Mouse (Mus musculus) adrenal gland, postnatal 25 days (tissue): ENCODE data around the gene 4930402F06Rik. TPM values are rescaled to one million over a fixed set of nuclear protein-coding genes. Genes with fewer than 3 reads are reported as not detected.

Experiments used
- DNase-seq: peaks from one replicate; pipeline ENCODE4 v3.0.0; 2021; ENCODE audit warnings: mixed read lengths
- long read RNA-seq: library from polyadenylated mRNA; stranded (forward); transcript quantifications from one replicate; pipeline ENCODE4 v2.0.0, GENCODE M21; 2021
- total RNA-seq: library from RNA; stranded (reverse); gene quantifications from 2 replicates; pipeline ENCODE4 v1.2.3, GENCODE M21; 2021

Gene 4930402F06Rik
- not detected in 2 replicates for total RNA-seq
- long read RNA-seq = 0 reads

DNA sequence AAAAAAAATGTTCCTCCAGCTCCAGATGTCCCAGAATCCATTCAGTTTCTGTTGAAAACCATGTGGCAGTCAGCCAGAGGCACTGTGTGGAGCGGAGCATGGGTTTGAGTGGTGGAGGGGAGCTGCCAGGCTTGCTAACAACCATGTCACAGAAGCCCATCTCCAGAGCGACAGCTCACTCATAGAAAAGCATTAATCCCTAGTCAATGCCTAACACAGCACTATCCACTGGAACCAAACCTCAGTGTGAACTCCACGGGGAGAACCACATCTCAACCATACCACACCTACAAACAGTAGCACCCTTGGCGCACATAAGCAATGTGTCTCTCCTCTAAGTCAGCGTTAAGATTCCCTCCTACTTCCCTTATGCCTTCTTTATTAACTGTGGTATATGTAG lies at the start of gene 4930402F06Rik:
TSS of gene 4930402F06Rik (minus strand) at position 80 of the 400 bp plus-strand sequence.
- no peak for DNase-seq

DNA sequence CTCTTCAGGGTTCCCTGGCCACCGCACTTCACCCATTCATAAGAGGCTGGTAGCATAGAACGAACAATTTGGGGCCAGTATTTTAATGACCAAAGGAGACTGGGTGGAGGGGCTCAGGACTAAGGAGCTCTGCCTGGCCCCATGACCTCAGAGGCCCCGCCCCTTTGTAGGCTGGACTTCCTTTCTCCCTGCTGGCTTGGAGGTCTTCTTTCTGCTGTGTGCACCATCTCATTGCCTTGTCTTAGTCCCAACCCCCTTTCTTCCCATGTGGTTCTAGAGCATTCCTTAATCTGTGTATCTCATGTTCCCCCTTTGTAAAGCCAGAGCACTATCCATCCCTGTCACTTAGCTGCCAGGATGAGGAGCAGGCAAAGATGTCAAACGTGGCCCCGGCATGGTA lies 49.3 kb upstream of the 4930402F06Rik start:
- DNase-seq = no peak

- DNase-seq = no peak
Observed at GRCm38 (mm10) chr2:35445610-35446009, 48.6 kb upstream of the 4930402F06Rik start.

DNA sequence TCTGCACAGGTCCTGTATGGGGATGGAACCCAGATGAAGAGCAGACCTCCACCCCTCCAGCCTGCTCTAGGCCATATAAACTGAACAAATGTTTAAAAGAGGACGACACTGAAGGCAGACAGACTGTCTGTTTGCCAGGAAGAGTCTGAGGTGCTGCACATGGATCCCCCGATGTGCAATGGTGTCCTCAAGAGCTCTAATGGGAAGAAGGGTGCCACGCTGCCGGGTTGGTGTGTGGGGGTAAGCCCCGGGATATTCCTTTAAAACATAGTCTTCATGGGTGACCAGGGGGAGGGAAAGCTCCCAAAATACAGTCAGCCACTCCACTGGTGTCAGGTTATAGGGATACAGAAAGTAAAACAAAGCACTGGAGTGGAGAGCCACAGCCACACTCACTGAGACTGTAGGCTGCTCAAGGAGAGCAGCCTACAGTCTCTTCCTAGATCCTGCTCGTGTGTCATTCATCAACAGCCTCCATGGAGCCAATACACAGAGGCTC lies 47.8 kb upstream of the 4930402F06Rik start:
- DNase-seq = no peak

GRCm38 (mm10) chr2:35443981-35444763 lies 47.2 kb upstream of the 4930402F06Rik start:
- DNase-seq = no peak

GRCm38 (mm10) chr2:35443325-35443724 lies 46.4 kb upstream of the 4930402F06Rik start:
- no peak for DNase-seq

GRCm38 (mm10) chr2:35442079-35442478 lies 45.1 kb upstream of the 4930402F06Rik start:
- no peak for DNase-seq

DNA sequence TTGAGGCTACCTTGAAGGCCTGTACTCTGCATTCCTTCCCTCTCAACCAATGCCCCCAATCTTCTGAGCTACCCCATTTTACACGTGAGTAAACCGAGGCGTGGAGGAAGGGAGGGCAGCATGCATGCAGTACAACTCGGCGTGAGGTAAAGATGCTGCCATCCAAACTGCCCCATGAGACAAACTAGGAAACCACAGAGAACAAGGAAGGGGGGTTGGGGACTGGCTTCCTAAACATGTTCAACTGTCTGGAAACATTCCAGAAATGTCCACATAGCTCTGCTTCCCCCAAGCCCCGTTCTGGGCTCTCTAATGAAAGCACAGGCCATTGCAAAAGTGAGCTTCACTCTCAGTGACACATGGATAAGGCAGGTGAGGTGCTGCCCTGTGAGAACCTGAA lies 44.4 kb upstream of the 4930402F06Rik start:
- no peak for DNase-seq

DNA sequence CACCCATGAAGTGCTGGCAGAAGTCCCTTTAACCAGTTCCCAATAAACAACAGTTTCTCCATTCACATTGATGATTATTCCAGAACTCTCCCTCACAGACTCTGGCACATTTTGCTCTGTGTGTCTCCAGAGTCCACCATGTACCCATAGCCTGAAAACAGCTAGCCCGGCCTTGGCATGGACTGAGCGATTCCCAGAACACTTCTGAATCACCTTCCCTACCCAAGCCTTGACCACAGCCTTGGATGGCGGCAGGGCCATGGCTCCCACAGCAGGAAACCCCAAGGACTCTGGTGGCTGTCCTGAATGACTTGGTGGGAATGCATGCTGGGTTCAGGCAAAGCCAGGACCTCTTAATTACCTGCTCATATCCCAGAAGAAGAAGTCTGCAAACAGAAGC lies 43.5 kb upstream of the 4930402F06Rik start:
- peak; percentile 57 for DNase-seq

- DNase-seq = peak; percentile 26
Observed at GRCm38 (mm10) chr2:35437796-35438195, 40.8 kb upstream of the 4930402F06Rik start.

GRCm38 (mm10) chr2:35434576-35435123 lies 37.7 kb upstream of the 4930402F06Rik start:
- no peak for DNase-seq

- DNase-seq = no peak
Observed at GRCm38 (mm10) chr2:35433428-35433827, 36.5 kb upstream of the 4930402F06Rik start.

DNA sequence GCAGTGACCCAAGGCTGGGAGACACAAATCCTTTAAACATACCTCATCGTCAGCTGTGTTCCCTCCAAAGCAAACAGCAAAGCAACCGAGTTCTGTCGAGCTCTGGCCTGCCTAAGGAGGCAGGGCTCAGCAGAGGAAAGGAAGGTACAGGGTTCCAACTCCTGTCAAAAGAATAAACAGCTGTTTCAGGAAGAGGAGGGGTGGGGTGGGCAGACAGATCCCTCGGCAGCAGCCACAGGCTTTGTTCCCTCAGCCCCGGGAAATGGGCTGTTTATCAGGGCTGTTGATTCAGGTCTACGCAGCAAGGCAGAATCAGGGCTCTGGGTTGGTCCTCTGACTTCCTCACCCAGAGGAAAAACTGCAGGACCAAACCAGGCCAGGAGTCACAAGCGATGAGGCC lies 35.5 kb upstream of the 4930402F06Rik start:
- DNase-seq = no peak

GRCm38 (mm10) chr2:35432011-35432410 lies 35.0 kb upstream of the 4930402F06Rik start:
- peak; percentile 32 for DNase-seq

- no peak for DNase-seq
Observed at GRCm38 (mm10) chr2:35430806-35431205, 33.8 kb upstream of the 4930402F06Rik start.

- no peak for DNase-seq
Observed at GRCm38 (mm10) chr2:35428615-35429300, 31.8 kb upstream of the 4930402F06Rik start.

GRCm38 (mm10) chr2:35427559-35427958 lies 30.6 kb upstream of the 4930402F06Rik start:
- no peak for DNase-seq

DNA sequence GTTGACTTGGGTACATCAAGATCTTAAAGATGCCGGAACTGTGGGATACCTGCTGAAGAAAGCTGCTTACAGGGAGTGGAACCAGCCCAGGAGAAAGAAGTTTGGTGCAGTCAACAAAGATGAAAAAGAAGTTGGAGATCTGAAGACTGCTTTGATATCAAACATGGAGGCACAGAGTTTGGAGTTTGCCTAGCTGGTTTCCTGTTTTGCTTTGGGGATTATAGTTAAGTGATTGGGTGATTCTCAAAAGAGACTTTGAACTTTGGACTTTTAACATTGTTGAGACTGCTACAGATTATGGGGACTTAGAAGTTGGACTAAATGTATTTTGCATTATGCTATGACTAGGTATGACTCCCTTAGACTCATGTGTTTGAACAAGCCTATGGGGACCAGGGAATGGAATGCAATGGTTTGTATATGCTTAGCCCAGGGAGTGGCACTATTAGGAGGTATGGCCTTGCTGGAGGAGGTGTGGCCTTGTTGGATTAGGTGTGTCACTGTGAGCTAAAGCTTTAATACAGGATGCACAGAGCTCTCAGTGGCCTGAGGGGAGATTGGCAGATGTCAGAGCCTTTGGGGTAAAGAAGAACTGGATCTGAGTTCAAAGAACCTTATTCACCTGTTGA lies 26.9 kb upstream of the 4930402F06Rik start:
- DNase-seq = no peak

- DNase-seq = no peak
Observed at GRCm38 (mm10) chr2:35422384-35422783, 25.4 kb upstream of the 4930402F06Rik start.

DNA sequence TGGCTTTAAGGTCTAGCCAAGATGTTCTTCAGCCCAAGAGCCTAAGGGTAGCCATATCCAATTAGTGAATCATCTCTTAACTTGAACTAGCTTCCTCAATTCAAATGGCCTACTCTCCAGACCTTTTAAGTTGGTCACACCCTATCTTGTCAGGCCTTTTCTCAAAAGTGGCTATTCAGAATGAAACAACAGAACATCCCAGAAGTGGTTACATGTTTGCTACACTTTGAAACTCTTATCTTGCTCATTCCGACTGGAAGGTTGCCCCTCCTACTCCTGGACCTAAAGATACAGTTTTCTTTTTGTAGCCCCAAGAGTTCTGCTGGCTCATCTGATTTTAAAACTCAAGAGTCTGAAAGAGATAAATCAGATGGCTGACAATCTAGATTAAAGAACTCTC lies 23.7 kb upstream of the 4930402F06Rik start:
- DNase-seq = no peak

GRCm38 (mm10) chr2:35419671-35420070 lies 22.7 kb upstream of the 4930402F06Rik start:
- no peak for DNase-seq

DNA sequence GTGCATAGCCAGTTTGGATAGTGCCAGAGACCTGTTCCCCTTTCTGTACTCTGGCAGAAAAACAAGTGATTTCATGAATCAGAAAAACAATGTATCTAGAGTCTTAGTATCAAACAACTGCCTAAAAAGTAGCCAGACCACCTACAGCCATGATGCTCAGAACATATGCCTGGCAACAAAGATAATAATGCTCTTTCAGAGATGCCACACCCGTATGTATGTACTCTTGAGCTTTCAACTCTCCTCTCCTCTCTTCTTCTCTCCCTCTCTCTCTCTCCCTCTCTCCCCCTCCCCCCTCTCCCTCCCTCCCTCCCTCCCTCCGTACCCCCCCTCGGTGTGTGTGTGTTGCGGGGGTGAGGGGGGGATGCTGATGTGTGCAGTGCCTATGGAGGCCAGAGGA lies 22.3 kb upstream of the 4930402F06Rik start:
- DNase-seq = no peak

DNA sequence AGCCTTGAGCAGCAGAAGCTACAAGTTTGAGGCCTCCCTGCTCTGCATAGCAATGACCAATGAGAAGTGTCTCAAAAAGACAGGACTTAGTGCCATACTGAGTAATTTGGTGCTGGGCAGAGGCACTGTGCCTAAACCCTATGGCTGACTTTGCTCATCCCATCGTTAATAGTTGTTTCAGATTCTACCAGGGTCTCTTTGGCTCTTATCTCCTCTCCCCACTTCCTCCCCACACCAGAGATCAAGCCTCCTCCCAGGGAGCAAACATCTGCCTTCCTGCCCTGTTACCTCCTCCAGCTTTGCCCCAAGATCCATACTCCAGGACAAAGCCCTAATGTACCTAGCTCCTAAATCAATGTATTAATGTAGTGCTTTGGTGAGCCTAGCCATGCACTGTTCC lies 20.3 kb upstream of the 4930402F06Rik start:
- no peak for DNase-seq
